Mouse (Mus musculus): Measurements from ENCODE around the gene Abl1.
A peak's percentile ranks its signal among the peaks of the same experiment; 100 is the strongest.

Gene Abl1

DNA sequence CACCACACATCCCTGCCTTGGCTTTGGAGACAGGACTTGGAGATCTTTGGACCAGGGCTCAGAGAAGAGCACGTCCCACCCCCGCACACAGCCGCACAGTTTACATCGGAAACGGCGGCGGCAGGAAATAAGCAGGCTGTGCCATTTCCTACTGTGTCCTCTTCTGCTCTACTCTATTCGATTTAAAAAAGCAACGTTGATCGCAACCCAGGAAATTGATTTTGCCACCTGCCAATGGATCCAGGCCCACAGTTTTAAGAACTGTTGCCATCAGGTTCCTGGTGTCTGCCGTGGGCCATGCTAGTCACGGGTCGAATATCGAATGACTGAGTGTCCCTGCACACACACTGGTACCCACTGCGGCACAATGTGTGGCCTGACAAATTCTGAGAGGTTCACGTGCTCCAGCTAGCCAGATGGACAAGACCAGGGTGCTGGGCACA is 137.3 kb downstream of the Abl1 start:
- DNase-seq (ENCODE audit: low spot score), result no peak

- DNase-seq (ENCODE audit: low spot score), result no peak
Measured at GRCm38 (mm10) chr2:31826094-31827085, 138.2 kb downstream of the Abl1 start.

GRCm38 (mm10) chr2:31827877-31828276 is 139.7 kb downstream of the Abl1 start:
- no peak for DNase-seq (ENCODE audit: low spot score)

DNA sequence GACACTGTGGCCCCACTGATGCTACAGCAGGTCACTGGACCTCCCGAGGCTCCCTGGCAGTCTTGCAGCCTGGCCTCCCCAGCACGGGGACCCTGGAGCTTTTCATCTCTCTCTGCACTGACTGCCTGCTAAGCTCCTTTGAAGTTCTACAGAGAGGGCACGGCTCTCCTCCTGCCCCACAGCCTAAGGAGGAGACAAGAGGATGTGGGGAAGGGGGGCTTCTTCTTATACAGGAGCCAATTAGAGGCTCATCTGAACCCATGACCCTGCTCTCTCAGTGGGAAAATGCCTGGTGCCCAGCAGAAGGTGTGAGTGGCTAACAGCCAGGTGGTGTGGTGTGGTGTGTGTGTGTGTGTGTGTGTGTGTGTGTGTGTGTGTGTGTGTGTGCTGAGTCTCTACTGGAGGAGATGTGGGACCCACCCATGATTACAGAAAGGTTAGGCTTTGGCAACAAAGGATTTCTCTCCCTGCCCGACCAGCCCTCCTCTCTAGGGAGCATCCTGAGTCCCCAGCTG is 140.2 kb downstream of the Abl1 start:
- DNase-seq (ENCODE audit: low spot score), result no peak

GRCm38 (mm10) chr2:31836091-31836490 is 147.9 kb downstream of the Abl1 start:
- no peak for DNase-seq (ENCODE audit: low spot score)

GRCm38 (mm10) chr2:31836985-31837384 is 148.8 kb downstream of the Abl1 start:
- DNase-seq (ENCODE audit: low spot score), result no peak

GRCm38 (mm10) chr2:31838868-31839267 is 150.7 kb downstream of the Abl1 start:
- no peak for DNase-seq (ENCODE audit: low spot score)

- no peak for DNase-seq (ENCODE audit: low spot score)
Measured at GRCm38 (mm10) chr2:31844729-31845136, 156.6 kb downstream of the Abl1 start.

GRCm38 (mm10) chr2:31845512-31845895 is 157.3 kb downstream of the Abl1 start:
- DNase-seq (ENCODE audit: low spot score), result no peak

- peak; percentile 14 for DNase-seq (ENCODE audit: low spot score)
Measured at GRCm38 (mm10) chr2:31845896-31846691, 157.9 kb downstream of the Abl1 start, which contains the start of gene Fibcd1. Gene Fibcd1, minus strand, starts transcription at chr2:31846005.

DNA sequence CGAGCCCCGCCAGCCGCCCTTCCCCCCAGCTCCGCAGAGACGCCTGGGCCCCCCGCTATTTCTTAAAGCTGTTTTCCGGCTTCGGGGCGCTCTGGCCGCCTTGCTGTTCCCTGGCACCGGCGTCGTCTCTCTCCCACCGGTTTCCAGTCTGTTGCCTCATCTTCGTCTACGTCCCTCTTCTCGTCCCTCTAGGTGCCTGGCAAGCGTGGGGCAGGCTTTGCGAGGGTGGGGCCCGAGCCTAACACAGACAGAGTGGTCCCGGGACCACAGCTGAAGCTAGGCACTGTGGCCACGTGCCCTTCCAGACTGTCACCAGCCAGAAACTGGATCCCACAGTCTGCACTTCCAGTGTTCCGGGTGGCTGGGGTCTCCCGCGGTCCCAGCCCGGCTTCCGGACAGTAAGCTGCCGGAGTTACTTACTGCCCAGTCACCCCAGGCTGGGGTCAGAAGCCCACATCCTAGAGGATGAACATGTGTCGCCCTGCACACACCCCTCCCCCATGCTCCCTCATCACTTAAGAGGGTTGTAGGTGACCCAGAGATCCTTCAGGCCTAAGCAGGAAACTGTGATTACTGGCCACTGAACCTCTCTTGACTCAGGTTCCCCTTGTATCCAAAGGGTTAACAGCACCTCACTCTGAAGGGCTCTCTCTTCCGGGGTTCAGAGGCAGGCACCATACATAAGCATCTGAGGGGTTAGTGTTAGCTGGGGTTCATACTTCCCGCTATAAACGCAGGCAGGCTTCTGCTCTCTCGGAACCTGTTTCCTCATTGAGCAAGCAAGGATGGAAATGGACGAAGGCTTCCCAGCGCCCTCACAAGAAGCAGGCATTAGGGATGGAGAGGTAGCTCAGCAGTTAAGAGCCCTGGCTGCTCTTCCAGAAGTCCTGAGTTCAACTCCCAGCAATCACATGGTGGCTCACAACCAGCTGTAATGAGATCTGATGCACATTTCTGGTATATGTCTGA is 158.8 kb downstream of the Abl1 start:
- no peak for DNase-seq (ENCODE audit: low spot score)

DNA sequence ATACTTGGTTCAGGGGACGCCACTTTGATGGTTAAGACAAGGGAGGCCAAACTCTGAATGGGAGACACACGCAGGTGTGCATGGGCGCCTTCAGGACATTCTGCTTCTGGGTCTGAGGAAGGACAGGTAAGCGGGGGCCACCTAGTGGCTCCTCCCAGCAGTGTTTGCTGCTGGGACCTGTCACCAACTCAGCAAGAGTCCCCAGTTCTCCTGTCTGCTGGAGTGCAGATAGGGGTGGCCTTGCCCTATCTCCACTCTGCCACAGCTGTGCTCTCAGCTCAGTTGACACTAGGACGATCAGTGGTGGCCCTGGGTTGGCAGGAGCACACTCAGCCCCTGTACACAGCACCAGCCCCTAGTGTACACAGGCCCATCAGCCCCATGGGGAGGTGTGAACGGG is 159.7 kb downstream of the Abl1 start:
- DNase-seq (ENCODE audit: low spot score), result peak; percentile 35

DNA sequence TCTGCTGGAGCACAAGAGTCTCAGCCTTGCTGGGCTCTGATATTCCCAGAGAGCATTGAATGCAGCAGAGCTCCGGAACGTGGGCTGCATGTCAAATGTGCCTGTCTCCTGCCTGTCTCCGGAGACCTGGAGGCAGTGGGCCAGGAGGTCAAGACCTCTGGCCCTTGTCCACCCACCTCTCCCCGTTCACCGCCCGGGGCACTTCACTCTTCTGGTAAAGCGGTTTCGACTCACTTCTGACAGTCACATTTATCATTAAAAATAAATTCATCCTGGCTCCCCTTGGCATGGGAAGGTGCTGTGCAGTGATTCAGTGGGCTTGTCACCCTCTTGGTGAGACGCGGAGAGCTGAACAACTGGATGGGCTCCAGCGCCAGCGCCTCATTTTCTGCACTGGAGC is 162.0 kb downstream of the Abl1 start:
- DNase-seq (ENCODE audit: low spot score), result no peak
